Mouse (Mus musculus): ENCODE results near the gene Hapln2. TPM values are rescaled to one million over a fixed set of nuclear protein-coding genes. Genes with fewer than 3 reads are reported as not detected.
A peak's percentile ranks its signal among the peaks of the same experiment; 100 is the strongest.

The Hapln2 gene
- polyA plus RNA-seq, 1 experiment from 2014 or later: 0.18 TPM

GRCm38 (mm10) chr3:87974381-87974987 is 52.9 kb downstream of the Hapln2 start:
- Histone ChIP-seq H3K36me3 (ENCODE audit: control insufficient read depth, insufficient read depth) (peaks cover 5% of the 10 kb centered on the region), H3K27ac (ENCODE audit: low read length) (peak overlapping the region; percentile 39; the same call in 1 of the 2 replicates), H3K9me3 (replicated peaks; ENCODE audit: control insufficient read depth, low read length) (no peaks in the 10 kb centered on the region), H3K4me2 (ENCODE audit: low read depth, low read length) (peak overlapping the region; percentile 81), H3K4me1 (ENCODE audit: control insufficient read depth, insufficient read depth, low read length) (peaks cover 23% of the 10 kb centered on the region), H3K9ac (ENCODE audit: low read length) (no peak overlapping the region), H3K4me3 (ENCODE audit: low read length) (peak overlapping the region; percentile 60), H3K27me3 (ENCODE audit: control insufficient read depth, insufficient read depth, low read length) (peaks cover 6% of the 10 kb centered on the region; the same call in 1 of the 2 replicates)
- ATAC-seq (replicated peaks; ENCODE audit: extremely low read depth, insufficient read depth, low FRiP score): no peak
- 47% methylated on average over 12 of the region's 12 CpGs for WGBS

- peaks cover 6% of the 10 kb centered on the region for H3K27me3 ChIP-seq (ENCODE audit: control insufficient read depth, insufficient read depth, low read length)
- 47% methylated on average over 14 of the region's 14 CpGs for WGBS
- peaks cover 23% of the 10 kb centered on the region for H3K4me1 ChIP-seq (ENCODE audit: control insufficient read depth, insufficient read depth, low read length)
- H3K4me2 ChIP-seq (ENCODE audit: low read depth, low read length): peak overlapping the region; percentile 81
- H3K27ac ChIP-seq (ENCODE audit: low read length): peak overlapping the region; percentile 39
- peak overlapping the region; percentile 60 for H3K4me3 ChIP-seq (ENCODE audit: low read length)
- peaks cover 5% of the 10 kb centered on the region for H3K36me3 ChIP-seq (ENCODE audit: control insufficient read depth, insufficient read depth)
- peak overlapping the region; percentile 63 for H3K9ac ChIP-seq (ENCODE audit: low read length)
- H3K9me3 ChIP-seq (replicated peaks; ENCODE audit: control insufficient read depth, low read length): no peaks in the 10 kb centered on the region
- ATAC-seq (replicated peaks; ENCODE audit: extremely low read depth, insufficient read depth, low FRiP score): no peak
These were observed 53.6 kb downstream of the Hapln2 start for GRCm38 (mm10) chr3:87973593-87974380.

- Histone ChIP-seq H3K9me3 (replicated peaks; ENCODE audit: control insufficient read depth, low read length) (no peaks in the 10 kb centered on the region), H3K4me1 (ENCODE audit: control insufficient read depth, insufficient read depth, low read length) (peaks cover 23% of the 10 kb centered on the region), H3K36me3 (ENCODE audit: control insufficient read depth, insufficient read depth) (peaks cover 5% of the 10 kb centered on the region), H3K4me3 (ENCODE audit: low read length) (peak overlapping the region; percentile 60), H3K9ac (ENCODE audit: low read length) (peak overlapping the region; percentile 77), H3K27me3 (ENCODE audit: control insufficient read depth, insufficient read depth, low read length) (peaks cover 12% of the 10 kb centered on the region), H3K27ac (ENCODE audit: low read length) (no peak overlapping the region), H3K4me2 (ENCODE audit: low read depth, low read length) (peak overlapping the region; percentile 81)
- no peak for ATAC-seq (replicated peaks; ENCODE audit: extremely low read depth, insufficient read depth, low FRiP score)
- WGBS: 31% methylated on average over 5 of the region's 5 CpGs
These were observed 54.6 kb downstream of the Hapln2 start for GRCm38 (mm10) chr3:87972776-87973175.

- peaks cover 4% of the 10 kb centered on the region for H3K36me3 ChIP-seq (ENCODE audit: control insufficient read depth, insufficient read depth)
These were observed 55.1 kb downstream of the Hapln2 start for GRCm38 (mm10) chr3:87972203-87972664.

More at GRCm38 (mm10) chr3:87972203-87972664, 55.1 kb downstream of the Hapln2 start:
- Histone ChIP-seq H3K4me2 (ENCODE audit: low read depth, low read length) (peak overlapping the region; percentile 81), H3K9me3 (replicated peaks; ENCODE audit: control insufficient read depth, low read length) (no peaks in the 10 kb centered on the region), H3K4me1 (ENCODE audit: control insufficient read depth, insufficient read depth, low read length) (peaks cover 23% of the 10 kb centered on the region), H3K27ac (ENCODE audit: low read length) (no peak overlapping the region), H3K27me3 (ENCODE audit: control insufficient read depth, insufficient read depth, low read length) (peaks cover 12% of the 10 kb centered on the region), H3K9ac (ENCODE audit: low read length) (peak overlapping the region; percentile 77), H3K4me3 (ENCODE audit: low read length) (peak overlapping the region; percentile 60)
- WGBS: 25% methylated on average over 8 of the region's 8 CpGs
- no peak for ATAC-seq (replicated peaks; ENCODE audit: extremely low read depth, insufficient read depth, low FRiP score)

Other genes starting within 250 kb of the Hapln2 start
- gene Ntrk1, start 232.4 kb downstream of the Hapln2 start, polyA plus RNA-seq (2015; fragmentation: Nextera tagmentation; extraction: Ambion mirVana): 0.39 and 0.44 TPM in 2 replicates
- gene Insrr, start 230.6 kb downstream of the Hapln2 start, polyA plus RNA-seq (2015; fragmentation: Nextera tagmentation; extraction: Ambion mirVana): not detected in 2 replicates
- 19.4 and 21.5 TPM in 2 replicates for gene Pear1, start 203.3 kb downstream of the Hapln2 start, polyA plus RNA-seq (2015; fragmentation: Nextera tagmentation; extraction: Ambion mirVana)
- 3.3 and 8.9 TPM in 2 replicates for gene Sh2d2a, start 180.8 kb downstream of the Hapln2 start, polyA plus RNA-seq (2015; fragmentation: Nextera tagmentation; extraction: Ambion mirVana)
- 10.6 and 12.1 TPM in 2 replicates for gene Prcc, start 142.0 kb downstream of the Hapln2 start, polyA plus RNA-seq (2015; fragmentation: Nextera tagmentation; extraction: Ambion mirVana)
- gene Hdgf, start 121.3 kb downstream of the Hapln2 start, polyA plus RNA-seq (2015; fragmentation: Nextera tagmentation; extraction: Ambion mirVana): 74.3 and 134 TPM in 2 replicates
- gene Mrpl24, start 108.1 kb downstream of the Hapln2 start, polyA plus RNA-seq (2015; fragmentation: Nextera tagmentation; extraction: Ambion mirVana): 66.1 and 68.4 TPM in 2 replicates
- 29.2 and 29.4 TPM in 2 replicates for gene Isg20l2, start 97.3 kb downstream of the Hapln2 start, polyA plus RNA-seq (2015; fragmentation: Nextera tagmentation; extraction: Ambion mirVana)
- gene Rrnad1, start 96.9 kb downstream of the Hapln2 start, polyA plus RNA-seq (2015; fragmentation: Nextera tagmentation; extraction: Ambion mirVana): 14.0 and 15.1 TPM in 2 replicates
- gene Crabp2, start 78.9 kb downstream of the Hapln2 start, polyA plus RNA-seq (2015; fragmentation: Nextera tagmentation; extraction: Ambion mirVana): 7.8 and 10.1 TPM in 2 replicates
- gene Nes, start 56.5 kb downstream of the Hapln2 start, polyA plus RNA-seq (2015; fragmentation: Nextera tagmentation; extraction: Ambion mirVana): 9.5 and 13.4 TPM in 2 replicates
- 0.13 and 0.47 TPM in 2 replicates for gene Bcan, start 27.4 kb downstream of the Hapln2 start, polyA plus RNA-seq (2015; fragmentation: Nextera tagmentation; extraction: Ambion mirVana)
- gene Gpatch4, start 15.5 kb upstream of the Hapln2 start, polyA plus RNA-seq (2015; fragmentation: Nextera tagmentation; extraction: Ambion mirVana): 19.3 and 21.3 TPM in 2 replicates
- gene Naxe, start 30.9 kb upstream of the Hapln2 start, polyA plus RNA-seq (2015; fragmentation: Nextera tagmentation; extraction: Ambion mirVana): 155 and 169 TPM in 2 replicates
- gene Ttc24, start 50.7 kb upstream of the Hapln2 start, polyA plus RNA-seq (2015; fragmentation: Nextera tagmentation; extraction: Ambion mirVana): 0.12 and 0.18 TPM in 2 replicates
- 23.6 and 27.8 TPM in 2 replicates for gene Iqgap3, start 54.4 kb upstream of the Hapln2 start, polyA plus RNA-seq (2015; fragmentation: Nextera tagmentation; extraction: Ambion mirVana)
- gene Mef2d, start 114.8 kb upstream of the Hapln2 start, polyA plus RNA-seq (2015; fragmentation: Nextera tagmentation; extraction: Ambion mirVana): 40.5 and 44.7 TPM in 2 replicates
- 0.09 and 0.21 TPM in 2 replicates for gene Rhbg, start 227.1 kb upstream of the Hapln2 start, polyA plus RNA-seq (2015; fragmentation: Nextera tagmentation; extraction: Ambion mirVana)